Mouse (Mus musculus): ENCODE data around the gene Ccdc148.
A peak's percentile ranks its signal among the peaks of the same experiment; 100 is the strongest.

Gene Ccdc148

DNA sequence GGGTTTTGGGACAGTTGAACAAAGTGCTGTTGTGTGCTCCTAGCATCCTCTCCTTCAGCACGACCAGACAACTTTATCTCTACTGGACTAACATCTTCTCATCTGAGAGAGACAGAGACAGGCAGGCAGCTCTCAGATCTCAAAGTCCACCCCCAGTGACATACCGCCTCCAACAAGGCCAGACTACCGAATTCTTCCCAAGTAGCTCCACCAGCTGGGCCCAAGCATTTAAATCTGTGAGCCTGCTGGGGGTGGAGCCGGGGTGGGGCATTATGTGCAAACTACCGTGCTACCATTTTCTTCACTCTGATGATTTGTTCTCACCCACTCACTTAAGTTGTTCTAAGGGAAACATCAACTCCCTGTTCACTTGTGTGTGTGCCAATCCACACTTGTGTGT lies 19.0 kb upstream of the Ccdc148 start:
- no peak for DNase-seq (ENCODE audit: low spot score in 2 of 2)

DNA sequence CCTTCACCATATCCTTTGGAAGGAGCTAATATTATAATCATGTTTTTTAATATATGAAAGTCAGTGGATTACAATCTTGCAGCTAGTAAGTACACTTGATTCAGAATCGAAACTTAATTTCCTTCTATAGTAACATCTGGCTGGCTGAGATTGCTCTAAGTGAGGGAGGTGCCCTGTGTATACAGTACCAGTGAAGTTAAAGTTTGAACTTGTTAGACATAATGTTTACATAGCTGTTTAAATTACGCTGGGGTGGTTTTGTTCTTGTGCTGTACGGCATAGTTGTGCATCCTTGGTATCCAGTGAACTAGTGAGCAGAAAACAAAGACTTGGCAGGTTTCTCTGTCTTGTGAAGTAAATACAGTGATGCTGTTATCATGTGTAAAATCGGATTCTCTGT lies 18.5 kb upstream of the Ccdc148 start:
- no peak for DNase-seq (ENCODE audit: low spot score in 2 of 2)

DNA sequence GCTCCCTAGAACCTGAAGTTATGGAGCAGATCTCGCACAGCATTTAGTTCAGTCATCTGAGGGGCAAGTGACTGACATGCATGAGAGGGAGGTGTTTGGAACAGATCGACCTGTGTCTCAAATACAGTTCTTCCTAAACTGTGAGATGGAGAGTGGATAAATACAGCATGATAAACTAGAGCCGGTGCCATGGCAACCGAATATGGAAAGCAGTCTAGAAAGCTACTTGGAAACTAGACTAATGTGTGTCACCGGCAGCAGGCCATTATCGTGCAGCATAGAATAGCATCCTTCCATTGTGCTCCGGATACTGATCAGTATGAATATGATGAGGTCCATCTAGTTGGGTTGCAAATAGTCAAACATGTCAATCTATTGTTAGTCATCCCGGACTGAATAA lies 17.7 kb upstream of the Ccdc148 start:
- peak in 1 of 2 experiments; percentile 48 for DNase-seq (ENCODE audit: low spot score in 2 of 2)

DNA sequence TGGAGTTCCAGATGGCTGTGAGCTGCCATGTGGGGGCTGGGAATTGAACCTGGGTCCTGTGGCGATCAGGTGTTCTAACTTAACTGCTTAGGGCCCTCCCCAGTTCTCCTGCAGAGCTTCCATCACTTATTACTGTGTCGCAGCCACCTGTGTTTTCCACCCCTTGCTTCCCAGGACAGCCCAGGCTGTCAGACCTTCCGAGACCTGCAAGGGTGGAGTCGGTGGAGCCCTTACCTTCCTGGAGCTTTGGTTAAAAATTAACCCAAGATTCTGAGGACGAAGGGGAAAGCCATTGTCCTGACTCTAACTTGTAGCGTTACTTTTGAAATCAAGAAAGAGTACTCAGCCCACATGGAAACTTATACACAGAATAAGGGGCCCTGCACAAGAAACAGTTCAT lies 15.4 kb upstream of the Ccdc148 start:
- no peak for DNase-seq (ENCODE audit: low spot score in 2 of 2)

DNA sequence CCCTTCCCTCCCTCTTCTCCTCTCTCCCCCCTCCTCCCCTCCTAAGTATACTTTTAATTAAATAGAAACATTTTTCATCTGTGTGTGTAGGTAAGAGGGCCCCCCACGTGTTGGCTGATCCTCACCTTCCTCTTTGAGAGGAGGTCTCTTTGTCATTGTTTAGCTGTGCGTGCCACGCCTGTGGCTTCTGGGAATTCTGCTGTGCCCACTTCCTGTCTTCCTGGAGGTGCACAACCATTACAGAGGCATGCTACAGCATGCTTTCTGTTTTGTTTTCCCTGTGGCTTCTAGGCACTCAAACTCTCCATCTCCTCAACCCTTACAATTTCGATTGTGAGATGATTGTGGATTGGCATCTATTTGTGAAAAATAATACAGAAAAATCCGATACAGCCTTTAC lies 11.1 kb upstream of the Ccdc148 start:
- DNase-seq (ENCODE audit: low spot score in 2 of 2) = no peak

DNA sequence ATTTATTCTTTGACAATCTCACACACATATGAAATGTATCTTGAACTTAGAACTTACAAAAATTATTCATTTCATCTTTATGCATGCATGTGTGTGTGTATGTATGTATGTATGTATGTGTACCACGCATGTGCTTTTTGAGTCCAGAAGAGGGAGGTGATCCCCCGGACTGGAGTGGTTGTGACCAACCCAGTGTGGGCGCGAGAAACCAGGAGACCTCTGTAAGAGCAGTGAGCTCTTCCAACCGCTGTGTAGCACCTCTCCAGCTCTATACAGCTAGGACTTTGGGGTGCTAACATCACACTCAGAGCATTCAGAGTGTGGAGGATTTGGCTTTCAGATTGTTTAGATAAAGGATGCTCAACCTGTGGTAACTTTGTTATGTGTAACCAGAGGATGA lies 10.1 kb upstream of the Ccdc148 start:
- no peak for DNase-seq (ENCODE audit: low spot score in 2 of 2)

DNA sequence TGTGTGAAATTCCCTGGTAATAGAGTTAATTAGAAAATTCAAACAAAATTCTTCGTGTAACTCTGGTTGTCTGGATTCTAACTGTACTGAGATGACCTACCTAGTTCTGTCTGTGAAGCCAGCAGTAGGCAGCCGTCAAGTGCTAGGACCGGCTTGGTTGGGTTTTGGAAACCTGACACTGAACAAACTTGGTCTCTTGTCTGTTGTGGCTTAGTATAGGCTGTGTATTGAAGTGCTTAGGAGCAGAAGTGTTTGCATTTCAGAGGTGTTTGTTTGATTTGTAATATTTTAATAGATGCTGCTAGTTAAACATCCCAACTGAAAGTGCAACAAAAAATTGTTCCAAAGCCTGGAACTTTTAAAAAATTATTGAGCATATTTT lies 9.7 kb upstream of the Ccdc148 start:
- no peak for DNase-seq (ENCODE audit: low spot score in 2 of 2)

DNA sequence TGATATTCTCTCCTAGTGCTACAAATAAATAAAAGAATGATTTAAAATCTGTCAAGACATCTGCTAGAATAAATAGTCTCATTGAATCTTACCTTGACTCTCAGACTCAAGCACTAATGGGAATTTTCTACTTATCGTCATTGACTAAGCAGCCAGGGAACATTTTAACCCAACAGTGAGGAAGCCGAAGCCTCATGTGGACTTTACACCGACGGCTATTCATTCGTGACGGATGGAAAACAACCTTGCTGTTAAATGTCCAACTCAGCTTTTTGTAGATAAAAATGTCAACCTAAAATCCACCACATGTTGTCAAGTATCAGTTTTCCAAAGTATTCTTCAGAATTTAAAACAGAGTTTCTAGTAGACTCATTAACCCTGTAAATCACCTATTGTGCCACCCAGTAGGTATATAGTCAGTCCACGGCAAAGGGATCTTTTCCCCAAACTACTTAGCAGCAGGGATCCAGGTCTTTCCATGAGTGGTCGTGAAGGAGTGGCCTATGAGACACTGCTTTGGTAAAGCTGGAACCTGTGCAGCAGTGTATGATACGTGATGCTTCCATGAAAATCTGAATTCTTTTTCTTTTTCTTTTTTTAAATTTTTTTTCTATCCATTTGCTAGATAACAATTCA lies 9.2 kb upstream of the Ccdc148 start:
- no peak for DNase-seq (ENCODE audit: low spot score in 2 of 2)

DNA sequence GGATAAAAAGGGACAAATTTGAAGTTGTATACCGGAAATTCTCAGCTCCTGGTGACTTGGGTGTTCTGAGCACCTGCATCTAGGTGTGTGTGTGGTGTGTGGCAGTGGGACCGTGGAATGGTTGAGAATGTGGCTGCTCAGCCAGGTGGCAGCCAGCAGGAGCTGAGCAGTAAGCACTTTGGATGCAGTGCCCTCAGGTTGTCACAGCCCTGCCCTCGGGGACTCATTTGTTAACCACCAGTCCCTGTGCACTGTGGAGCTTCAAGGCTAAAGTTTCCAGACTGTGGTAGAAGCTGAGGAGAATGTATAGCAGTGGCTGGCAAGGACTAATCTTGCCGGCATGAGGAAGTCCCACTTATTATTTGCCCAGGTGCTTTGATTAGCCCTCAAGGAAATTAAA lies 7.3 kb upstream of the Ccdc148 start:
- DNase-seq (ENCODE audit: low spot score in 2 of 2) = no peak

DNA sequence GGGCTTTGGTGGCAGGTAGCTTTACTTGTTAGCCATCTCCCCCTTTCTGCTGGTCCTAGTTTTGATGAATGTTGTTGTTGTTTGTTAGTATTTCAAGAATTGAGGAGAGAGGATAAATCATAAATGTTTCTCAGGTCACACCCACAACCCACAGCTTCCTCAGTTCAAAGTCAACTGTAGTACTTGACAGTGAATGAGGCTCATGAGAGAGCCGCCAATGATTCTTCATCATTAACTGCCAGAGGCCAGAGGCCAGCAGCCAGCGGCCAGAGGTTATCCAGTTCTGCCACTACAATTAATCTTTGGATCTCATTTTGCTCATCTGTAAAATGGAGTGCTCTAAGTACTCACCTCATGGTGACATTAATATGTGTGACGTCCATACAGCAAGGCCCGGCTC lies 6.5 kb upstream of the Ccdc148 start:
- DNase-seq (ENCODE audit: low spot score in 2 of 2) = no peak

DNA sequence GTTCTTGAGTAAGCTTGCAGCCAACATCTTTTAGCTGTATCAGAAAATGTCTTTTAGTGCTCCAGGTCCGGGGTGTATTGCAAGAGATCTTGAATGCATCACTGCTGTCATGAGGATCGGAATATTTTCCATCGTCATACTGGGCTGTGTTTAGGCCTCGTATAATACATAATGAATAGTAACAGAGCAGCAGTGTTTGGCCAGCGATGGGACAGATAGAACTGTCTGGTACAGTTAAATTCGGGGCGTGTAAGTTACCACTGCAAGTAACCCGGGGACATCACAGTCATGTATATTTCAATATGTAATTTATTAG lies 1.8 kb upstream of the Ccdc148 start:
- no peak for DNase-seq (ENCODE audit: low spot score in 2 of 2)

DNA sequence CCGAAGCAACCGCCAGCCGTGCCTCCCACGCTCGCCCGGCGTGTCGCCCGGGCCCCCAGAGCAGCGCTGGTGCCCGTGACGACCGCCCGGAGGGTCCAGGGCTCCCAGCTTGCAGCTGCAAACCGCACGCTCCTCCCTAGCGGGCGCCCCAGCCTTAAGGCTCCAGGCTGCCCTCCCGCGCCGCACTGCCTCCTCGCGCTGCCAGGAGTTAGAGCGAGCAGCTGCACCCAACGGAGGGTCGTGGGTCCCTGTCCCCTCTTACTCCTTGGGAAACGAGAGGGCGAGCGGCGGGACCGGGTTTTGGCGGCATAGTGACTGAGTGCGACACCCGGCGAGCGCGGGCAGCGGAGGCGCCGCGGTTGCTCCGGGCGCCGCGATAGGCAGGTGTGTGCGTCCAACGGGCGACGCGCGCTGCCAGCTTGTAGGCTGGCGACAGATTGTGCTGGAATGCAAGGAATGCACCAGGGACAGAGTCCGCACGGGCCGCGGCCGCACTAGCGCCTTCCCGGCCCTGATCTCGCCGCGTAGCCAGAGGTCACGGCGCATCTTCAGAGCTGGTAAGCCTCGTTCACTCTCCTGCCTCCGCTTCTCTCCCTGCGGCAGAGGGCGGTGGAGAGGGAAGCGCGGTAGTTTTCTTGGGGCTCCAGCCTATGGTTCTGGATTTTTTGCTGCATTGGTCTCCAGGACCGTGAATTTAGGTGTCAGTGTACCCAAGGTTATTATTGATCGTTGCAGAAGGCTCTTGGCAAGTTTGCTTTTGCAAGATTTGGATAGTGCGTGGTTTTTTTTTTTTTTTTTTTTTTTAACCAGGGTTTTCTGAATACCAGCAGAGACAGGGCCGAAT lies 1.2 kb upstream of the Ccdc148 start:
- DNase-seq (ENCODE audit: low spot score in 2 of 2) = peak; percentile 63 to 73

DNA sequence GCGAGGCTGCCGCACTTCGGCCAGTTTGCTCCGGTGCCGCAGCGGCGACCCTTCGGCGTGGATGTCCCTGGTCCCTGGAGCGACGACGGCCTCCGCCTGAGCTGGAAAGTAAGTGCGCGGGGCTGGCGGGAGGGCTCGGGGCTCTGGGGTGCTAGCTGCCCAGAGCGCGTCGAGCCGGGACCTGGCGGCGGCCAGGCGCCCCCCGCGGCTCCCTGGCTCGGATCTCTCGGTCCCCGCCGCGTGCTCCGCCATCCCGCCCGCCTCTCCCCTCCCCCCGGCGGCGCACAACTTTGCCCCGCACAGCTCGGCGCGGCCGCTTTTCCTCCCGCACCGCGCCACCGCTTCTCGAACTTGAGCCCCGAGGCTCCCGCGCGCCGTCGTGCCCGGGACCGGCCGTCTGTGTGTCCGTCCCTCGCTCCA lies 548 bp upstream of the Ccdc148 start:
- no peak for DNase-seq (ENCODE audit: low spot score in 2 of 2)

DNA sequence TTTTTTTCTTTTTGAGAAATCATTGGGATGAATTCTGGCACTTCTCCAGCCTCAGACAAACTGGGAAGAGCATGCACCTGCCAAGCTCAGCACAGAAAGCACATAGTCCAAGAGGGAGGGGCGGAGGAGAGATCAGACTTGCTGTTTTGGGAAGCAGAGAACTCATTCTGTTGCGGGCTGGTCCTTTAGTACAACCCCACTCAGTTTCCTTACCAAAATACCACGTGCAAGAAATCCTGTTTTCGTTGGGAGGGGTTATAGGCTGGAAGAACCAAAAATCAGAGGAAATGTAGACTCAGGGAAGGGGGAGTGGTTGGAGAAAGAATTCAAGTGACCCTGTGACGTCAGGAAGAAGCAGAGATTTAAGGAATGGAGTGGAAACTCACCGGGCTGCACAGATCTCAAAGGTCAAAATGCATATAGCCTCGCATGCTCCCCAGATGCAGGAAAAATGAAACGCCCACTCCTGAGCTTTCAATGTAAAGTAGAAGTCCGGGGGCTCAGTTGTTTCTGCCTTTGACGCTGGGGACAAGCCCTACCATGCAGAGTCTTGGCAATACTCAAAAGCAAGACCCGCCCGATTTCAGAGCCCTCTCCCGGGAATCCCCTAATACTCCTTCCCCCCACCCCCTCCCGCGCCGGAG lies 400 bp downstream of the Ccdc148 start:
- DNase-seq (ENCODE audit: low spot score in 2 of 2) = no peak

DNA sequence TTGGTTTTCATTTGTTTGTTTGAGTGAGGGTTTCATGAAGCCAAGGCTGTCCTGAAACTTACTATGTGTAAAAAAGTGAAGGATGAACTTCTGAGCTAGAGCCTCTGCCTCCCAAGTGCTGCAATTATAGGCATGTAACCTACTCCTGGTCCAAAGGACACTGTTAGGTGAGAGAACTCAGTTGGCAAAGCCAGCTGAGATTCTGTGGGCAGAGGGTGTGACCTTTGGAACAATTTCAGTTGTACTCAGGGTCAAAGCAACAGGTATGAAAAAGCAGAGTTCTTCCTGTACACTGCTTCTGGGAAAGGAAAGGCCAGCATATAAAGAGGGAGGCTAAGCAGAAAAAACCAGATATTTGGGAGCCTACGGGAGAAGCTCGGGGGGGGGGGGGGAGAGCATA lies 2.4 kb downstream of the Ccdc148 start:
- DNase-seq (ENCODE audit: low spot score in 2 of 2) = no peak

DNA sequence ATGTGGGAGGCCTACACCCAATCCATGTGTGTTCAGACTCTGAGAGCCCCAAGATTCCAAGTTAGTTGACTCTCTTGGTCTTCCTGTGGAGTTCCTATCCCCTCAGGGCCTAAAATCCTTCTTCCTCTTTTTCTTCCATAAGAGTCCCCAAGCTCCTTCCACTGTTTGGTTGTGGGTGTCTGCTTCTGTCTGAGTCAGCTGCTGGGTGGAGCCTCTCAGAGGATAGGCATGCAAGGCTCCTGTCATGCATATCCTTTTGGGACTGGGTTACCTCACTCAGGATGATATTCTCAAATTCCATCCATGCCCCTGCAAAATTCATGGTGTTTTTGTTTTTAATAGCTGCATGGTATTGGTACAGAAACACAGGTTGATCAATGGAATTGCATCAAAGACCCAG lies 5.1 kb downstream of the Ccdc148 start:
- DNase-seq (ENCODE audit: low spot score in 2 of 2) = no peak

DNA sequence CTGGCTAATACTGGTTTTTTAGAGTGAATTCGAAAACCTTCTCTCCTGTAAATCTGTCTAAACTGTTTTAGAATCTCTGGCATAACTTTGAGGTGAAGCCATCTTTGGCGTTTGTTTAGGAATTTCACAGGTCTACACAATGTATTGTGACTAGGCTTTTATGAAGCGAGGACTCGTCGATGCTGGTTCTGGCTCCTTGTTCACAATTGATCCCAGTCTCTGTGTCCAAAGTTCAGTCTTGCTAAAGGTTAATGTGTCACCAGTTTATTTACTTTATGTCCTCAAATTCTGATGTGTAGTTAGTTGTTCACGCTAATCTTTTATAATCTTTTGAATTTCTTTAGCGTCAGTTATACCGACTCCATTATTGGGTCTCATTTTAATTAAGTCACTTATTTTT lies 29.4 kb downstream of the Ccdc148 start:
- no peak for DNase-seq (ENCODE audit: low spot score in 2 of 2)

DNA sequence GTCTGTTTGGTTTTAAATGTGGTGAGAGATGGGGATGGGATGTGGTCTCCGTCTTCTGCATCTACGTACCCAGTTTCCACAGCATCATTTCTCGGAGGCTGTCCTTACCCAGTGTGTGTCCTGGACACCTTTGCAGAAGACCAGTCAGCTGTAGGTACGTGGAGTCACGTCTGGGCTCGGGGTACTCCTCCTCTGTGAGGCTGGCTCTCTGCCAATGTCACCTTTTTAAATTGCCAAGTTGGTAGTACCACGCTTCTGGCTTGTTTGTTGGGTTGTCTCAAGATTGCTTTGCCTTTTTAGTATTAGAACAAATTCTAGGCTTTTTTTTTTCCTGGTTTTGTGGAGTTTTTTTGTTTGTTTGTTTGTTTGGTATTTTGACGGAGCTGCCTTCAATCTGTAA lies 30.7 kb downstream of the Ccdc148 start:
- no peak for DNase-seq (ENCODE audit: low spot score in 2 of 2)

DNA sequence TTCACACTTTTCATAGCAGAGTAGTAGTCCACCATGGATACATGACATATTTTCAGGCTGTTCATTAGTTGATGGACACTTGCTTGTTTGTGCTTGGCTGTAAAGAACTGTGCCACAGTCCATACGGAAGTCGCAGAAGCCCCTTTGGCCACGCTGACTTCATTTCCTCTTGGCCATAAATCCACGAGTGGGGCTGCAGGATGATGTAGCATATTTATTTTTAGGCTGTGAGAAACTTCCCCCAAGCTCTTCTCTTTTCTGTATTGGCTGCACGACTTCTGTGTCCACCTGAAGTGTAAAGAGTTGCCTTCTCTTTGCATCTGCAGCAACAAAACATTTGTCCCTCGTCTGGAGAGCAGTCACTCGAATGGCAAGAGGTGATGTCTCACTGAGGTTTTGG lies 31.5 kb downstream of the Ccdc148 start:
- DNase-seq (ENCODE audit: low spot score in 2 of 2) = no peak

DNA sequence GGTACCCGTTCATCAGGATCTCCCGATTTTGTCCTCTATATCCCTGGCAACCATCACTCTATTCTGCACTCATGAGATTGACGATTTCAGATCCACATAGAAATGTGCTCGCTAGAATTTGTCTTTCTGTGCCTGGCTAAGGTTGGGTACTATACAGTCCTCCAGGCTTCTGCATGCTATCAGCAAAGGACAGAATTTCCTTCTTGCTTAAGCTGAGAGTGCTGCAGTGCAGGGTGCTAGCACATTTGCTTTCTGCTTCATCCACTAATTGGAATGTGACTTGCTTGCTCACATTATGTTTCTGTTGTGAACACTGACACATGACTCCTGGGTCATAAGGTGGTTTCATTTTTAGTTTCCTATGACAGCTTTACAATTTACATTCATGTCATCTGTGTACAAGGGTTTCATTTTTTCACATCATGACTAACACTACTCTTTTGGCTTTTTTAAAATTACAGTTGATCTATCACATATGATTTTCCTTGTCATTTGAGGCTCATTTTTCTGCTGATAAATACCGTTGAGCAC lies 104.8 kb downstream of the Ccdc148 start:
- no peak for DNase-seq (ENCODE audit: low spot score in 2 of 2)

DNA sequence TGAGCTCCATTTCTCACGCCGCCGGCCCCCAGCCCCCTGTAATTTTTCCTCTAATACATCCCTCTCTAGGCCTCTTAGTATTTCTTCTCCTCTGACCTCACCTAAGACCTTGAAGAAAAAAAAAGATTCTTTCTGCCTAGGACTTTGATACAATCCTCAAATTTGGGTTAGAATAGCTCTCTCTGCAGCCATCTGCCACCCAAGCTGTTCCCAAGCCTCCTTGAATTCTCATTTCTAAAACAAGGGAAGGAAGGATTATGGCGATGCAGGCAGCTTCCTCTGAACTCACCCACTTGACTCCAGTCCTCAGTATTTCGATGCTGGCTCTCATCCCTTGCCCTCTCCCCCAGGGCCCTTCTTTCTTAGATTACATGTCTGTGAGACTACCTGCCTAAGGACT lies 106.1 kb downstream of the Ccdc148 start:
- DNase-seq (ENCODE audit: low spot score in 2 of 2) = peak in 1 of 2 experiments; percentile 25

DNA sequence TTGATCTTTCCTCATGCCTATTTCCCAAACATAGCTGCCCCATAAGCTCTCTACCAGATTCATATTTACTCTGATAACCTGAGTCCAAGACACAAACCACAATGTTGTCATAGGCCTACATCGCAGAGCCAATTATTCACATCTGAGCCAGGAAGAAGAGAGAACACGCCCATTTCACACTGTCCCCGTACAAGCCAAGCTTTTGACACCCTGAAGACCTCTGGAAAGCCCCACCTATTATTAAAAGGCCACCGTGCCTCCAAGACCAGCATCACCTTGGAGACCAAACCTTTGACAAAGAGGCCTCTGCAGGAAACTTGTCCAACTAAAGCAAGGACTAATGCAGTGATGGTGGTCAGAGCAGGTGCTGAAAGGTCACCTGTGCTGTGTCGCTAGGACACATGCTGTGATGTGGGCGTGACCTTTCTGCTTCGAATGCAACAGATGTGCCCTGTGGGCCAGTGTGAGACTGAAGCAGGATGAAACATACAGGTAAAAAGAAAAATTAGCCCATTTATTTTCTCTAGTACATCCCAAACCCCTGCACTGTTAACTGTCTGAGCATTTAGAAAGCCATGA lies 106.9 kb downstream of the Ccdc148 start:
- no peak for DNase-seq (ENCODE audit: low spot score in 2 of 2)
